Mouse (Mus musculus) heart, postnatal 10 days (tissue): Measurements from ENCODE around the gene Gatad2b. TPM values are rescaled to one million over a fixed set of nuclear protein-coding genes. Genes with fewer than 3 reads are reported as not detected.
A peak's percentile ranks its signal among the peaks of the same experiment; 100 is the strongest.

Source experiments
- DNase-seq, 2 experiments: peaks; one replicate each; pipeline ENCODE4 v3.0.0; 2021
- intact Hi-C: fragments of 180-260 bp; cut with DNase I; formaldehyde crosslinking; loops from one replicate; pipeline ENCODE4 v1.15.1; 2025
- total RNA-seq, 2 experiments: library from RNA; stranded (reverse); gene quantifications; 2 replicates each; pipeline ENCODE4 v1.2.3; 2021

The Gatad2b gene
- total RNA-seq, 2 experiments from 2014 or later, result 56.6 to 59.5 TPM

- peak; percentile 88 to 91 for DNase-seq
- intact Hi-C loops, result loop anchor here (1.0 to 2.0 kb wide), 3 partner anchors 83 to 153 kb away; partner anchors contain the start of gene Dennd4b
Observed at GRCm38 (mm10) chr3:90373432-90374028, 80.6 kb downstream of the Gatad2b start.

GRCm38 (mm10) chr3:90374368-90374767, 81.4 kb downstream of the Gatad2b start:
- DNase-seq, result no peak
- intact Hi-C loops, result no loop called here

GRCm38 (mm10) chr3:90375562-90376246, 82.7 kb downstream of the Gatad2b start:
- intact Hi-C loops, result no loop called here

GRCm38 (mm10) chr3:90376247-90376585, 83.2 kb downstream of the Gatad2b start:
- intact Hi-C loops, result no loop called here
- DNase-seq, result no peak

More at GRCm38 (mm10) chr3:90375562-90376246, 82.7 kb downstream of the Gatad2b start:
- DNase-seq, result no peak

- DNase-seq, result no peak
- intact Hi-C loops, result no loop called here
Observed at GRCm38 (mm10) chr3:90378496-90378895, 85.5 kb downstream of the Gatad2b start.

- no peak for DNase-seq
- intact Hi-C loops, result no loop called here
Observed at GRCm38 (mm10) chr3:90381727-90382126, 88.7 kb downstream of the Gatad2b start.

- intact Hi-C loops, result no loop called here
- no peak for DNase-seq
Observed at GRCm38 (mm10) chr3:90383690-90384089, 90.7 kb downstream of the Gatad2b start.

- intact Hi-C loops, result no loop called here
- no peak for DNase-seq
Observed at GRCm38 (mm10) chr3:90384851-90385375, 91.9 kb downstream of the Gatad2b start.

- DNase-seq, result no peak
- intact Hi-C loops, result no loop called here
Observed at GRCm38 (mm10) chr3:90386817-90387216, 93.8 kb downstream of the Gatad2b start.

- intact Hi-C loops, result no loop called here
- peak; percentile 33 to 51 for DNase-seq
Observed at GRCm38 (mm10) chr3:90387483-90387882, 94.5 kb downstream of the Gatad2b start.

GRCm38 (mm10) chr3:90388192-90388591, 95.2 kb downstream of the Gatad2b start:
- DNase-seq, result no peak
- intact Hi-C loops, result no loop called here

GRCm38 (mm10) chr3:90388726-90389510, 95.9 kb downstream of the Gatad2b start:
- intact Hi-C loops, result no loop called here

GRCm38 (mm10) chr3:90389511-90390490, 96.8 kb downstream of the Gatad2b start, which contains the start of gene Slc27a3:
TSS of gene Slc27a3 (minus strand) at chr3:90389938.
- peak; percentile 66 to 67 for DNase-seq
- intact Hi-C loops, result no loop called here

More at GRCm38 (mm10) chr3:90388726-90389510, 95.9 kb downstream of the Gatad2b start:
- DNase-seq, result peak; percentile 42 to 62

GRCm38 (mm10) chr3:90391004-90391403, 98.0 kb downstream of the Gatad2b start:
- DNase-seq, result no peak
- intact Hi-C loops, result no loop called here

GRCm38 (mm10) chr3:90391941-90392340, 99.0 kb downstream of the Gatad2b start:
- intact Hi-C loops, result no loop called here
- no peak for DNase-seq

GRCm38 (mm10) chr3:90392661-90393060, 99.7 kb downstream of the Gatad2b start:
- no peak for DNase-seq
- intact Hi-C loops, result no loop called here

- intact Hi-C loops, result no loop called here
- no peak for DNase-seq
Observed at GRCm38 (mm10) chr3:90395629-90396028, 102.7 kb downstream of the Gatad2b start.

- DNase-seq, result no peak
- intact Hi-C loops, result no loop called here
Observed at GRCm38 (mm10) chr3:90400993-90401392, 108.0 kb downstream of the Gatad2b start.

- intact Hi-C loops, result no loop called here
- DNase-seq, result no peak
Observed at GRCm38 (mm10) chr3:90404121-90404520, 111.1 kb downstream of the Gatad2b start.

GRCm38 (mm10) chr3:90404609-90405008, 111.6 kb downstream of the Gatad2b start:
- no peak for DNase-seq
- intact Hi-C loops, result no loop called here
